In the genomic region with DNA sequence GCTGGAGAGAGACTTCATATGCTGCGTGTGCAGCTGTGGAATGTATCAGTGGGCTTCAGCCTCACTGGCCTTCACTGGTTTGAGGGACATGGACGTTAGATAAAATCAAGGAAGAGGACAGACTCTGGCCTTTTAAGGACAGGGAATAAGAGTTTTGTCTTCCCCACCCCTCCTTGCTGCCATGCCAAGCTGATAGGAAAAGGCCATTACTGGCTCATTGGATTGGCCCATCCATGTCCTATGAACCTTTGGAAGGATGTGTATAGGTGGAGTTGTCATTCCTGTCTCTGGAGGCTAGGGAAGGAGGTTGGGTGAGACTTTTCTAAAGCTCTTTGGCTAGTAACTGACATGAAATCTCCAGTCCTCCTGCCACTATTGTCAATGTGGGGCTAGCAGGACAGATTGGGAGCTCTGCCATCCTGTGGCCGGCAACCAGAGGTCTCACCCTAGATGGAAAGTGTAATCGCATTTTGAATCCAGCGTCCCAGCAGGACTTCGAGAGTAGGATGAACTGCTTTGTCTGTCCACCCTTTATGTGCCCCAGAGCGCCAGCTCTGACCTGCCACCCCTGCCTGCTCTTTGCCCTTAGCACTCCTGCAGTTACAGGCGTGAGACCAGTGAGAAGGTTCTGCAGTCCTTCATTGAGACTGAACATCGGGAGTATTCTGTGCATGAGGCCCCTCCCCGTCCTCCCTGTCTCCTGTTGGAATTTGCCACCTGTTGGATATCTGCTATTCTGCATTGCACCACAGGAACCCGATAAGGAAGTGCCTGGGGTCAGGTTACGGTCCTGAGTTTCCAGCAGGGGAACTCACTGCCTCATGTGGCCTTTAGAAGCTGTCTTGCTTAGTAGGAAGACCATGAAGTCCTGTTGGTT, we compare ENCODE assay signal across 13 mouse cellular contexts.
A peak's percentile ranks its signal among the peaks of the same experiment; 100 is the strongest.
DNase-seq lines count a peak whose midpoint lies in the region; ATAC-seq lines count a peak whose summit lies in the region.
"Had no signal": no experiment of that assay in that cellular context is flagged by ENCODE, and none has a peak within 500 bp of the region (broad histone marks: within the 10 kb centered on the region; RNA-seq: fewer than 3 reads in every experiment).

No protein-coding gene starts in this region.

- peak; percentile 7 to 39; a peak in 3 of 4 replicates for ATAC-seq in hematopoietic stem cell, adult 5-6 weeks (replicated peaks in 1 of 2; ENCODE audit: insufficient read depth in 1 of 2, low FRiP score in 2 of 2, low TSS enrichment in 1 of 2, low read depth in 1 of 2, poor library complexity in 2 of 2, severe bottlenecking in 2 of 2)
- peak; percentile 74 for ATAC-seq in liver, embryonic 16.5 days (ENCODE audit: low read depth)
- ATAC-seq: midbrain, embryonic 16.5 days; Patski had no signal

- H3K4me3 ChIP-seq in liver, embryonic 16.5 days (ENCODE audit: low read depth, low read length) = no peak overlapping the region
- H3K4me3 ChIP-seq: layer of hippocampus, adult 2 months; limb, embryonic 12.5 days had no signal

- no peak overlapping the region; the same call in 1 of the 2 replicates for H3K4me2 ChIP-seq in liver, embryonic 16.5 days (ENCODE audit: low read depth, low read length)
- H3K4me2 ChIP-seq: limb, embryonic 12.5 days had no signal

- H3K9ac ChIP-seq in liver, embryonic 16.5 days (ENCODE audit: low read depth, low read length) = no peak overlapping the region
- H3K9ac ChIP-seq: limb, embryonic 12.5 days had no signal

- peak overlapping the region; percentile 54 for H3K27ac ChIP-seq in liver, embryonic 16.5 days (ENCODE audit: low read length)
- H3K27ac ChIP-seq: layer of hippocampus, adult 2 months; limb, embryonic 12.5 days had no signal

- 51% methylated on average over 12 of the region's 12 CpGs for WGBS in liver, embryonic 16.5 days (ENCODE audit: insufficient replicate concordance)

- H3K4me1 ChIP-seq in liver, embryonic 16.5 days (ENCODE audit: control insufficient read depth, low read depth, low read length) = peaks cover 15% of the 10 kb centered on the region

- H3K27me3 ChIP-seq in liver, embryonic 16.5 days (ENCODE audit: control insufficient read depth, insufficient read depth, low read depth, low read length) = no peaks in the 10 kb centered on the region
- H3K27me3 ChIP-seq: limb, embryonic 12.5 days; Patski had no signal

- H3K36me3 ChIP-seq in liver, embryonic 16.5 days (ENCODE audit: control insufficient read depth, insufficient read depth) = peaks cover 23% of the 10 kb centered on the region

- H3K9me3 ChIP-seq in liver, embryonic 16.5 days (replicated peaks; ENCODE audit: control insufficient read depth, low read length) = no peaks in the 10 kb centered on the region
- H3K9me3 ChIP-seq: limb, embryonic 12.5 days had no signal

- peak; percentile 25 to 33 for DNase-seq in heart, adult 18-20 months
- no peak for DNase-seq in heart, adult 9 months (ENCODE audit: low spot score in 2 of 2)
- DNase-seq in ES-CJ7 (ENCODE audit: low read depth, low spot score) = peak; percentile 57
- DNase-seq in retina, postnatal 1 day = no peak
- no peak for DNase-seq in cerebellum, adult 11-12 months
- DNase-seq in thymus, postnatal 10 days (ENCODE audit: low spot score in 2 of 2) = no peak
- DNase-seq: cerebellum, adult 9-11 months had no signal

Comparison
In these comparisons a context has a peak if more than half of its experiments do, and no peak if none do; other contexts are left out.
1. DNase-seq: peak in heart, adult 18-20 months (2 of 2) and ES-CJ7 (single experiment); none in heart, adult 9 months (0 of 2), retina, postnatal 1 day (single experiment), cerebellum, adult 11-12 months (single experiment) and thymus, postnatal 10 days (0 of 2).